Mouse (Mus musculus) liver, postnatal 0 days (tissue): ENCODE data around the gene Lcn3. TPM values are rescaled to one million over a fixed set of nuclear protein-coding genes. Genes with fewer than 3 reads are reported as not detected.
"Not testable (repeated sequence)": the region's sequence is repeated elsewhere in the genome, so short reads cannot be mapped to it uniquely, and the experiment has no call there.

ENCODE experiments used
- ATAC-seq: fragments of 200-750 bp; cut with Nextera tagmentation; 2 replicates; pipeline ENCODE4 v1.8.0; 2017; ENCODE audit warnings: mild to moderate bottlenecking, moderate library complexity
- DNase-seq: peaks from one replicate; pipeline ENCODE4 v3.0.0-alpha.2; 2016
- H3K27ac ChIP-seq: fragments of 300-500 bp; sonication (generic); 2 replicates; pipeline ENCODE4 v1.5.1; 2014; ENCODE audit warnings: antibody characterized with exemption, moderate library complexity, mild to moderate bottlenecking, low read depth
- H3K27me3 ChIP-seq: fragments of 300-500 bp; sonication (generic); 2 replicates; pipeline ENCODE4 v1.6.1; 2014; ENCODE audit warnings: low read length, control low read depth, mixed read lengths; ENCODE audit not compliant: insufficient read depth
- H3K36me3 ChIP-seq: fragments of 300-500 bp; sonication (generic); replicated peaks from 2 replicates; pipeline ENCODE4 v1.6.1; 2014; ENCODE audit warnings: mild to moderate bottlenecking, control low read depth, low read length, moderate library complexity, mixed read lengths; ENCODE audit not compliant: insufficient read depth
- H3K4me1 ChIP-seq: fragments of 300-500 bp; sonication (generic); 2 replicates; pipeline ENCODE4 v1.6.1; 2014; ENCODE audit warnings: antibody characterized with exemption, mild to moderate bottlenecking, control low read depth; ENCODE audit not compliant: insufficient read depth
- H3K4me2 ChIP-seq: fragments of 300-500 bp; sonication (generic); 2 replicates; pipeline ENCODE4 v1.6.1; 2014; ENCODE audit warnings: low read depth, mild to moderate bottlenecking, low read length, moderate library complexity, mixed read lengths
- H3K4me3 ChIP-seq: fragments of 300-500 bp; sonication (generic); 2 replicates; pipeline ENCODE4 v1.5.1; 2014; ENCODE audit warnings: low read depth, low read length
- H3K9ac ChIP-seq: fragments of 300-500 bp; sonication (generic); replicated peaks from 2 replicates; pipeline ENCODE4 v1.6.1; 2014; ENCODE audit warnings: mild to moderate bottlenecking, moderate library complexity
- H3K9me3 ChIP-seq: fragments of 300-500 bp; sonication (generic); 2 replicates; pipeline ENCODE4 v1.6.1; 2016; ENCODE audit warnings: mild to moderate bottlenecking, control low read depth, low read length, mixed read lengths
- CTCF ChIP-seq: sonication (generic); IDR thresholded peaks from 2 replicates; pipeline ENCODE4 v1.5.1; 2016; ENCODE audit warnings: antibody characterized with exemption, low read depth
- EP300 ChIP-seq: IDR thresholded peaks from 2 replicates; pipeline ENCODE4 v1.6.1; 2016; ENCODE audit warnings: antibody characterized with exemption, low read depth, mild to moderate bottlenecking
- WGBS: fragments of 180-500 bp; shearing (Covaris S2); extraction: QIAGEN DNeasy Blood & Tissue Kit; methylation state at CpG from one replicate; pipeline ENCODE4 v1.1.7; 2014; ENCODE audit not compliant: insufficient replicate concordance; 5-methylcytosine and 5-hydroxymethylcytosine counted together
- polyA plus RNA-seq: library from polyadenylated mRNA; unstranded; fragments of >200 nt; fragmentation: Nextera tagmentation; extraction: Ambion mirVana; gene quantifications from 2 replicates; pipeline ENCODE4 v1.2.1, GENCODE M21; 2015

Lcn3 gene
- polyA plus RNA-seq, 1 experiment from 2014 or later: not detected

GRCm38 (mm10) chr2:25811711-25812110, 46.3 kb downstream of the Lcn3 start:
- Histone ChIP-seq H3K27me3 (no peaks in the 10 kb centered on the region), H3K9ac (no peak overlapping the region), H3K4me1 (no peaks in the 10 kb centered on the region), H3K9me3 (no peaks in the 10 kb centered on the region), H3K36me3 (no peaks in the 10 kb centered on the region), H3K4me3 (no peak overlapping the region), H3K27ac (no peak overlapping the region), H3K4me2 (no peak overlapping the region)
- 50% methylated on average over 2 of the region's 2 CpGs for WGBS
- ATAC-seq: no peak
- no peak for DNase-seq
- no peak for TF ChIP-seq EP300
- TF ChIP-seq CTCF: no peak

- 62% methylated on average over 5 of the region's 5 CpGs for WGBS
- Histone ChIP-seq H3K27ac (no peak overlapping the region), H3K9me3 (no peaks in the 10 kb centered on the region), H3K4me2 (no peak overlapping the region), H3K4me3 (no peak overlapping the region), H3K9ac (no peak overlapping the region), H3K27me3 (no peaks in the 10 kb centered on the region), H3K4me1 (no peaks in the 10 kb centered on the region), H3K36me3 (no peaks in the 10 kb centered on the region)
- TF ChIP-seq EP300 (no peak), CTCF (peak; percentile 35)
- ATAC-seq (no peak), DNase-seq (no peak)
Measured at GRCm38 (mm10) chr2:25813364-25813763, 48.0 kb downstream of the Lcn3 start.

- not testable (repeated sequence) for H3K27ac ChIP-seq, H3K36me3 ChIP-seq, ATAC-seq, H3K9me3 ChIP-seq, DNase-seq, H3K9ac ChIP-seq, H3K4me2 ChIP-seq, H3K4me1 ChIP-seq, H3K4me3 ChIP-seq, H3K27me3 ChIP-seq
- WGBS: 60% methylated on average over 1 of the region's 1 CpGs
Measured at GRCm38 (mm10) chr2:25815748-25816147, 50.4 kb downstream of the Lcn3 start, which contains the start of gene Glt6d1. TSS of gene Glt6d1 (minus strand) at chr2:25815848.

Other genes with a start within 250 kb of the Lcn3 start
- 10.6 and 10.7 TPM in 2 replicates for gene Traf2, start 218.6 kb upstream of the Lcn3 start, polyA plus RNA-seq
- gene Edf1, start 207.7 kb upstream of the Lcn3 start, polyA plus RNA-seq: 263 and 268 TPM in 2 replicates
- 0.07 and 0.09 TPM in 2 replicates for gene Mamdc4, start 190.7 kb upstream of the Lcn3 start, polyA plus RNA-seq
- gene Phpt1, start 190.3 kb upstream of the Lcn3 start, polyA plus RNA-seq: 44.7 and 46.1 TPM in 2 replicates
- 0.02 TPM in 1 of 2 replicates, not detected in the other for gene Ajm1, start 183.8 kb upstream of the Lcn3 start, polyA plus RNA-seq
- gene Rabl6, start 157.0 kb upstream of the Lcn3 start, polyA plus RNA-seq: 11.0 and 13.5 TPM in 2 replicates
- 0.19 and 0.28 TPM in 2 replicates for gene Ccdc183, start 147.9 kb upstream of the Lcn3 start, polyA plus RNA-seq
- 43.3 and 55.1 TPM in 2 replicates for gene Tmem141, start 143.6 kb upstream of the Lcn3 start, polyA plus RNA-seq
- gene Fcna, start 137.5 kb upstream of the Lcn3 start, polyA plus RNA-seq: 95.4 and 100 TPM in 2 replicates
- 0.18 TPM in 1 of 2 replicates, not detected in the other for gene Lcn8, start 112.4 kb upstream of the Lcn3 start, polyA plus RNA-seq
- not detected in 2 replicates for gene Lcn5, start 107.6 kb upstream of the Lcn3 start, polyA plus RNA-seq
- not detected in 2 replicates for gene Lcn6, start 88.8 kb upstream of the Lcn3 start, polyA plus RNA-seq
- gene Lcn10, start 82.8 kb upstream of the Lcn3 start, polyA plus RNA-seq: not detected in 2 replicates
- gene Obp2a, start 65.5 kb upstream of the Lcn3 start, polyA plus RNA-seq: not detected in 2 replicates
- gene Bmyc, start 58.8 kb upstream of the Lcn3 start, polyA plus RNA-seq: 9.4 and 10.1 TPM in 2 replicates
- gene Obp2b, start 28.6 kb upstream of the Lcn3 start, polyA plus RNA-seq: not detected in 2 replicates
- not detected in 2 replicates for gene Lcn11, start 11.4 kb downstream of the Lcn3 start, polyA plus RNA-seq
- gene Gm13539, start 16.7 kb downstream of the Lcn3 start, polyA plus RNA-seq: not detected in 2 replicates
- gene Glt6d1, start 50.3 kb downstream of the Lcn3 start, polyA plus RNA-seq: not detected in 2 replicates
- gene Lcn9, start 57.6 kb downstream of the Lcn3 start, polyA plus RNA-seq: not detected in 2 replicates
- not detected in 2 replicates for gene Sohlh1, start 81.7 kb downstream of the Lcn3 start, polyA plus RNA-seq
- gene Kcnt1, start 98.2 kb downstream of the Lcn3 start, polyA plus RNA-seq: 0.11 TPM in 1 of 2 replicates, not detected in the other
- gene Camsap1, start 217.7 kb downstream of the Lcn3 start, polyA plus RNA-seq: 3.1 and 3.3 TPM in 2 replicates